Mouse (Mus musculus): ENCODE measurements around the gene Med13l.

- TF ChIP-seq GATA1 (IDR thresholded peaks at IDR 0.05; ENCODE audit: borderline replicate concordance, low read length) = no peak
- TF ChIP-seq FLI1 (IDR thresholded peaks at IDR 0.05; ENCODE audit: low read length) = no peak
These were observed 75.2 kb downstream of the Med13l start for GRCm38 (mm10) chr5:118635476-118636187.
